Mouse (Mus musculus) neural tube, embryonic 14.5 days (tissue): ENCODE data around the gene Trim44. TPM values are rescaled to one million over a fixed set of nuclear protein-coding genes. Genes with fewer than 3 reads are reported as not detected.

ENCODE experiments used
- ATAC-seq: fragments of 200-750 bp; cut with Nextera tagmentation; 2 replicates; pipeline ENCODE4 v1.8.0; 2017; ENCODE audit warnings: low read depth, mild to moderate bottlenecking, moderate TSS enrichment, moderate library complexity
- H3K27ac ChIP-seq: fragments of 300-500 bp; sonication (generic); 2 replicates; pipeline ENCODE4 v1.5.1; 2014; ENCODE audit warnings: low read depth, mild to moderate bottlenecking, control low read depth, low read length, moderate library complexity, mixed read lengths
- H3K27me3 ChIP-seq: fragments of 300-500 bp; sonication (generic); 2 replicates; pipeline ENCODE4 v1.6.1; 2014; ENCODE audit warnings: low read length; ENCODE audit not compliant: control insufficient read depth, insufficient read depth
- H3K36me3 ChIP-seq: fragments of 300-500 bp; sonication (generic); 2 replicates; pipeline ENCODE4 v1.6.1; 2014; ENCODE audit warnings: low read length, mixed read lengths; ENCODE audit not compliant: control insufficient read depth, insufficient read depth
- H3K4me1 ChIP-seq: fragments of 300-500 bp; sonication (generic); 2 replicates; pipeline ENCODE4 v1.6.1; 2014; ENCODE audit warnings: low read length; ENCODE audit not compliant: control insufficient read depth, insufficient read depth
- H3K4me2 ChIP-seq: fragments of 300-500 bp; sonication (generic); 2 replicates; pipeline ENCODE4 v1.6.1; 2014; ENCODE audit warnings: mild to moderate bottlenecking, low read depth, low read length, control low read depth
- H3K4me3 ChIP-seq: fragments of 300-500 bp; sonication (generic); 2 replicates; pipeline ENCODE4 v1.5.1; 2014; ENCODE audit warnings: low read depth, low read length, control low read depth, mixed read lengths
- H3K9ac ChIP-seq: fragments of 300-500 bp; sonication (generic); replicated peaks from 2 replicates; pipeline ENCODE4 v1.6.1; 2014; ENCODE audit warnings: low read depth, mild to moderate bottlenecking, control low read depth, low read length, mixed read lengths
- H3K9me3 ChIP-seq: fragments of 300-500 bp; sonication (generic); 2 replicates; pipeline ENCODE4 v1.6.1; 2016; ENCODE audit warnings: low read length; ENCODE audit not compliant: control insufficient read depth
- WGBS: fragments of 180-500 bp; shearing (Covaris S2); extraction: QIAGEN DNeasy Blood & Tissue Kit; methylation state at CpG from one replicate; pipeline ENCODE4 v1.1.7; 2014; 5-methylcytosine and 5-hydroxymethylcytosine counted together
- polyA plus RNA-seq: library from polyadenylated mRNA; unstranded; fragments of >200 nt; fragmentation: Nextera tagmentation; extraction: Ambion mirVana; gene quantifications from 2 replicates; pipeline ENCODE4 v1.2.1, GENCODE M21; 2014

Gene Trim44
- polyA plus RNA-seq, 1 experiment from 2014 or later: 79.7 TPM

- no peaks in the 10 kb centered on the region for H3K9me3 ChIP-seq
- no peaks in the 10 kb centered on the region for H3K4me1 ChIP-seq
- H3K36me3 ChIP-seq: no peaks in the 10 kb centered on the region
- no peak overlapping the region for H3K4me2 ChIP-seq
- no peak overlapping the region for H3K4me3 ChIP-seq
- H3K27ac ChIP-seq: no peak overlapping the region
- H3K9ac ChIP-seq: no peak overlapping the region
- no peaks in the 10 kb centered on the region for H3K27me3 ChIP-seq
- no peak for ATAC-seq
Measured at GRCm38 (mm10) chr2:102324336-102324735, 83.3 kb downstream of the Trim44 start.

GRCm38 (mm10) chr2:102316540-102316939 lies 91.1 kb downstream of the Trim44 start:
- Histone ChIP-seq H3K4me3 (no peak overlapping the region), H3K27ac (no peak overlapping the region), H3K4me2 (no peak overlapping the region), H3K9ac (no peak overlapping the region), H3K36me3 (no peaks in the 10 kb centered on the region), H3K9me3 (no peaks in the 10 kb centered on the region), H3K27me3 (no peaks in the 10 kb centered on the region), H3K4me1 (no peaks in the 10 kb centered on the region)
- ATAC-seq: no peak
- WGBS: 76% methylated on average over 3 of the region's 3 CpGs

GRCm38 (mm10) chr2:102315153-102315552 lies 92.5 kb downstream of the Trim44 start:
- Histone ChIP-seq H3K4me3 (no peak overlapping the region), H3K4me2 (no peak overlapping the region), H3K9ac (no peak overlapping the region), H3K36me3 (no peaks in the 10 kb centered on the region), H3K27ac (no peak overlapping the region), H3K4me1 (no peaks in the 10 kb centered on the region), H3K9me3 (no peaks in the 10 kb centered on the region), H3K27me3 (no peaks in the 10 kb centered on the region)
- WGBS: 94% methylated on average over 4 of the region's 4 CpGs
- ATAC-seq: no peak

GRCm38 (mm10) chr2:102314610-102315009 lies 93.0 kb downstream of the Trim44 start:
- H3K4me3 ChIP-seq: no peak overlapping the region
- H3K27ac ChIP-seq: no peak overlapping the region
- H3K36me3 ChIP-seq: no peaks in the 10 kb centered on the region
- ATAC-seq: no peak
- no peaks in the 10 kb centered on the region for H3K27me3 ChIP-seq
- H3K9me3 ChIP-seq: no peaks in the 10 kb centered on the region
- 54% methylated on average over 1 of the region's 1 CpGs for WGBS
- no peaks in the 10 kb centered on the region for H3K4me1 ChIP-seq
- no peak overlapping the region for H3K9ac ChIP-seq
- no peak overlapping the region for H3K4me2 ChIP-seq

- Histone ChIP-seq H3K4me2 (no peak overlapping the region), H3K27ac (no peak overlapping the region), H3K9me3 (no peaks in the 10 kb centered on the region), H3K4me1 (no peaks in the 10 kb centered on the region), H3K36me3 (no peaks in the 10 kb centered on the region), H3K9ac (no peak overlapping the region), H3K27me3 (no peaks in the 10 kb centered on the region), H3K4me3 (no peak overlapping the region)
- no peak for ATAC-seq
- 93% methylated on average over 2 of the region's 2 CpGs for WGBS
Measured at GRCm38 (mm10) chr2:102314068-102314467, 93.6 kb downstream of the Trim44 start.

GRCm38 (mm10) chr2:102312903-102313302 lies 94.7 kb downstream of the Trim44 start:
- no peaks in the 10 kb centered on the region for H3K27me3 ChIP-seq
- no peak overlapping the region for H3K27ac ChIP-seq
- ATAC-seq: no peak
- no peak overlapping the region for H3K9ac ChIP-seq
- H3K9me3 ChIP-seq: no peaks in the 10 kb centered on the region
- WGBS: 95% methylated on average over 1 of the region's 1 CpGs
- H3K4me3 ChIP-seq: no peak overlapping the region
- H3K4me2 ChIP-seq: no peak overlapping the region
- H3K4me1 ChIP-seq: no peaks in the 10 kb centered on the region
- no peaks in the 10 kb centered on the region for H3K36me3 ChIP-seq

GRCm38 (mm10) chr2:102303274-102303673 lies 104.4 kb downstream of the Trim44 start:
- H3K36me3 ChIP-seq: no peaks in the 10 kb centered on the region
- 0 out of 2 replicates have a peak, but pooled peaks cover 2% of the 10 kb centered on the region for H3K4me1 ChIP-seq

GRCm38 (mm10) chr2:102302532-102302931 lies 105.1 kb downstream of the Trim44 start:
- no peak for ATAC-seq
- H3K9ac ChIP-seq: no peak overlapping the region
- 0 out of 2 replicates have a peak, but pooled peaks cover 4% of the 10 kb centered on the region for H3K4me1 ChIP-seq
- no peak overlapping the region for H3K4me2 ChIP-seq
- 89% methylated on average over 1 of the region's 1 CpGs for WGBS
- no peaks in the 10 kb centered on the region for H3K9me3 ChIP-seq
- H3K4me3 ChIP-seq: no peak overlapping the region
- no peaks in the 10 kb centered on the region for H3K36me3 ChIP-seq
- H3K27me3 ChIP-seq: no peaks in the 10 kb centered on the region
- H3K27ac ChIP-seq: no peak overlapping the region

More at GRCm38 (mm10) chr2:102303274-102303673, 104.4 kb downstream of the Trim44 start:
- Histone ChIP-seq H3K27me3 (no peaks in the 10 kb centered on the region), H3K9me3 (no peaks in the 10 kb centered on the region), H3K27ac (no peak overlapping the region), H3K4me2 (no peak overlapping the region), H3K4me3 (no peak overlapping the region), H3K9ac (no peak overlapping the region)
- 89% methylated on average over 2 of the region's 2 CpGs for WGBS
- no peak for ATAC-seq

- WGBS: 21% methylated on average over 6 of the region's 6 CpGs
- Histone ChIP-seq H3K27ac (no peak overlapping the region), H3K36me3 (no peaks in the 10 kb centered on the region), H3K9ac (no peak overlapping the region), H3K4me3 (no peak overlapping the region), H3K4me2 (no peak overlapping the region), H3K9me3 (no peaks in the 10 kb centered on the region), H3K27me3 (no peaks in the 10 kb centered on the region), H3K4me1 (0 out of 2 replicates have a peak, but pooled peaks cover 4% of the 10 kb centered on the region)
- no peak; the same call in 1 of the 2 replicates for ATAC-seq
Measured at GRCm38 (mm10) chr2:102294827-102295270, 112.8 kb downstream of the Trim44 start.
